Mouse (Mus musculus) gastrocnemius, postnatal 36 days (tissue): ENCODE measurements around the gene Gja8. TPM values are rescaled to one million over a fixed set of nuclear protein-coding genes. Genes with fewer than 3 reads are reported as not detected.

ENCODE experiments used
- DNase-seq, 2 experiments: peaks; one replicate each; pipeline ENCODE4 v3.0.0; 2022
- intact Hi-C: fragments of 180-260 bp; cut with DNase I; formaldehyde crosslinking; loops from one replicate; pipeline ENCODE4 v1.15.1; 2025
- total RNA-seq, 2 experiments: library from RNA; stranded (reverse); gene quantifications; 2 replicates each; pipeline ENCODE4 v1.2.3; 2021

The Gja8 gene
- total RNA-seq, 2 experiments from 2014 or later, result not detected

DNA sequence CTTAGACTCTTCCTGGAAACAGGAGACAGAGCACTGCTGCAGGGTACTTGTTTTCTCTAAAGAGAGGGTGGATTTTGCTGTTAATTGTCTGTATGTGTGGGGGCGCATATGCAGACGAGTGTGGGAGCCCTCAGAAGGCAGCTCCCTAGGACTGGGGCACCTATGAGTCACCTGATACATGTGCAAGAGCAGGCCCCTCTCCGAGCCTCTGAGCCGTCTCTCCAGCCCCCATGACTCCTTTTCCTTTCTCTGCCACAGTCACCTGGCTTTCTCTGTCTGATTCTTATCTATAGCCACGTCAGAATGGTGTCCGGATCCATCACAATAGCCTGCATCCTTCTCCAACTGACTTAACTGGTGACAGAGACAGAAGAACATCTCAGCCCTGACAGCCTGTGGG, 44.3 kb downstream of the Gja8 start:
- intact Hi-C loops, result loop anchor here (10.0 kb wide), 1 partner anchor 137 kb away; no protein-coding TSS in a partner anchor
- DNase-seq, result no peak

DNA sequence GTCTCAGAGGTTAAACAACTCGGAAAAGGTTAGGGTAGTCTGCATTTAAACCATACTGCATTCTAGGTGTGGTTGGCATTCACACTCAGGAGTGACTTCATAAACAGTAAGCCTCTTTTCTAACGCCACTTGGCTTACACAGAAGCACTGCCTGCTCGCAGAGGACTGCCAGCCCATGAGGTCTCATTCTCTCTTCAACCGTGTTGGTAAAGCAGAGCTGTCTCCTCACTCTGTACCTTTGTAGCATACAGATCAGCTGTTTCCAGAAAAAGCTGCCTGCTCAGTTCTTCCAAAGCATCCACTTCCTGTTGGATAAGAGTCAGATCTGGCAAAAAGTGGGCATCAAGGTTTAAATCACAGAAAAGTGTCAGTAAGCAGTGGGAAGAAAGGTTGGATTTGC, 45.4 kb downstream of the Gja8 start:
- DNase-seq, result no peak
- intact Hi-C loops, result loop anchor here (10.0 kb wide), 1 partner anchor 136 kb away; no protein-coding TSS in a partner anchor

- intact Hi-C loops, result no loop called here
- no peak for DNase-seq
Measured at GRCm38 (mm10) chr3:96879536-96879935, 46.3 kb downstream of the Gja8 start.

- intact Hi-C loops, result no loop called here
- DNase-seq, result no peak
Measured at GRCm38 (mm10) chr3:96874808-96875571, 50.8 kb downstream of the Gja8 start.

- intact Hi-C loops, result no loop called here
- no peak for DNase-seq
Measured at GRCm38 (mm10) chr3:96872501-96872900, 53.3 kb downstream of the Gja8 start.

DNA sequence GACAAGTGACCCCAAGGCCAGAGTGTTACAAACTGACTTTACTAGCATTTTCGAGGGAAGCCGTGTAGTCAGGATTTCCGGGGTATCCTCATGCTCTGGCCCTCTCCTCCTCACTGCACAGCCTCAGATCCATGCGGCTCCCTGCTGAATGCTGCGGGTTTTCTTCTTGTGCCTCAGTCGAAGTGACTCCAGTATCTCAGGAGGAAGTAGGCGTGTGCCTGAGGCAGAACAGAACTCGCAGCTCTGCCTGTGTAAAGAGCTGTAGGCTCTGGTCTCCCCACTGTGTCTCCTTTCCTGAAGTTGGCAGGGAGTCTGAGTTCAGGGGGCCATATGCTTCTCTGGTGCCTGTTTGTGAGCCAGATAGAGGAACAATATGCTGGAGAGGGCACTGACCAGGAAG, 54.8 kb downstream of the Gja8 start:
- no peak for DNase-seq
- intact Hi-C loops, result no loop called here

- intact Hi-C loops, result no loop called here
- DNase-seq, result no peak
Measured at GRCm38 (mm10) chr3:96870270-96870669, 55.5 kb downstream of the Gja8 start.

DNA sequence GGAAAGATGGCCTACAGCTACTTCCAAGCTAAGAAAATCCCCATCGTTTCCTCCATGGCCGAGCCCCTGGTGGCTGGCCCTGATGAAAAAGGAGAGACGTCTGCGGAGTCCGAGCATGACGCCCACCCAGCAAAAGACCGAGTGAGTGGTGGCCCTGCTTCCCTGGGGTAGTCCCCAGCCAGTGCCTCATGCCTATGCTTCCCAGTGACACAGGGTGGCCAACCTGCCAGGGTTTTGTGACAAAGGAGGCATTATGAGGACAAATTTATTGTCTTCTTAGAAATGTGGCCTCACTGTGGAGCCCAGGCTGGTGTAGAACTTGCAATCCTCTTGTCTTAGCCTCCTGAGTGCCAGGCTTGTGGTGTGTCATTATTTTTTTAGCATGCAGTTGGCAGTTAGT, 56.7 kb downstream of the Gja8 start:
- intact Hi-C loops, result no loop called here

GRCm38 (mm10) chr3:96868566-96868965, 57.3 kb downstream of the Gja8 start:
- intact Hi-C loops, result no loop called here
- peak in 1 of 2 experiments; percentile 10 for DNase-seq

More for the DNA sequence above, 56.7 kb downstream of the Gja8 start:
- no peak for DNase-seq

- DNase-seq, result peak in 1 of 2 experiments; percentile 3
- intact Hi-C loops, result no loop called here
Measured at GRCm38 (mm10) chr3:96867863-96868262, 58.0 kb downstream of the Gja8 start.

Other genes starting within 250 kb of the Gja8 start
- gene Pias3, start 229.6 kb downstream of the Gja8 start, total RNA-seq, result 1 to 10 TPM; 6.5 to 7.3 TPM
- 1 to 10 TPM in 1 of 2 experiments, under 1 TPM in 1; 0.42 to 1.1 TPM for gene Nudt17, start 217.5 kb downstream of the Gja8 start, total RNA-seq
- gene Polr3c, start 198.4 kb downstream of the Gja8 start, total RNA-seq, result 10 to 100 TPM; 18.1 to 19.9 TPM
- gene Rnf115, start 198.4 kb downstream of the Gja8 start, total RNA-seq, result 10 to 100 TPM; 76.2 to 86.5 TPM
- not detected for gene Pdzk1, start 96.7 kb downstream of the Gja8 start, total RNA-seq
- gene Cd160, start 96.7 kb downstream of the Gja8 start, total RNA-seq, result not detected
- gene Gja5, start 21.3 kb downstream of the Gja8 start, total RNA-seq, result 1 to 10 TPM; 1.7 to 2.2 TPM
- gene Gpr89, start 20.7 kb downstream of the Gja8 start, total RNA-seq, result 10 to 100 TPM; 14.8 to 18.3 TPM
- gene Acp6, start 232.8 kb upstream of the Gja8 start, total RNA-seq, result 10 to 100 TPM; 20.5 to 20.6 TPM